Mouse (Mus musculus): ENCODE measurements around the gene Zfp69. TPM values are rescaled to one million over a fixed set of nuclear protein-coding genes. Genes with fewer than 3 reads are reported as not detected.

Gene Zfp69
- total RNA-seq, 4 experiments from 2014 or later, result 0.69 to 1.7 (median 1.2) TPM

- no peak for DNase-seq (ENCODE audit: low spot score)
Measured at GRCm38 (mm10) chr4:120885208-120886120, 66.0 kb downstream of the Zfp69 start.

GRCm38 (mm10) chr4:120882002-120882625 lies 69.4 kb downstream of the Zfp69 start:
- no peak for DNase-seq (ENCODE audit: low spot score)

DNA sequence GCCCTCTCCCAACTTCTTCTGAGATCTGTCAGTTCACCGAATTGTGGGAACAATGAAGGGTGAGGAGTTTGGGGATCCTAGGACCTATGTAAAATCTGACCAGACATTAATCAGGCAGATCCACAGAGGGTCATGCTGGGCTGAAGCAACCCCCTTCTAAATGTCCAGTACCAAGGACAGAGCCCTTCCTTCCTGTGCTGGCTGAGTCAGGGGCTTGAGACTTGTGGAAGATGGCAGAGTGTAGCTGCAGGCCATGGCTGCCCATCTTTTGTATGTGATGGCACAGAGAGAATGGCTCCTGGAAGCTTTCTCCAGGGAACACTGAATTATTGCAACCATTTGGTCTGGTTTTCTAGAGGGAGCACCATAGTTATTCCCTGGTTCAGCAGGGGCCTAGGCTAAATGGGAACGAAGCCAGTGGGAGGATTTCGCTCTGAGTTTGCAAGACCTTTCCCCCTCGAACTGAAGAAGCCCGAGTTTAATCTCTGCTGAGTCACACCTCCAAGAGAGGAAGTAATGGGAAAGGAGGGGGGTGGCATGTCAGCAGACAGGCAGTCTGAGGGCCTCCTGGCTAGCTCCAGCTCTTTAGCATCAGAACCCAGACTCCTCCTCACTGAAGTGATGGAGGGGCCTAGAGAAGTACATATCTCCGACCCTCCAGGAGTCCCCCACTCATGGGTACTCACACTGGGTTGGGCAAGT lies 70.6 kb downstream of the Zfp69 start:
- DNase-seq (ENCODE audit: low spot score), result no peak

Small RNAs within 50 kb of the gene (microRNA-seq; reads per million reads assigned to microRNA genes)
- not detected for gene Mir7015

Other genes with a start within 250 kb of the Zfp69 start
- 1 to 10 TPM; 1.6 to 2.4 (median 2.2) TPM for gene Kcnq4, start 203.1 kb downstream of the Zfp69 start, total RNA-seq (2022)
- gene Nfyc, start 120.1 kb downstream of the Zfp69 start, total RNA-seq (2022), result 10 to 100 TPM; 52.4 to 55.1 (median 54.4) TPM
- under 1 TPM in 3 of 4 experiments, not detected in 1; 0.06 to 0.14 (median 0.08) TPM for gene Rims3, start 96.9 kb downstream of the Zfp69 start, total RNA-seq (2022)
- gene Exo5, start 26.7 kb downstream of the Zfp69 start, total RNA-seq (2022), result 1 to 10 TPM; 2.6 to 3.4 (median 2.9) TPM
- gene Smap2, start 65.5 kb upstream of the Zfp69 start, total RNA-seq (2022), result 10 to 100 TPM; 39.1 to 57.5 (median 49.1) TPM
- not detected for gene Col9a2, start 87.7 kb upstream of the Zfp69 start, total RNA-seq (2022)
- 10 to 100 TPM; 21.7 to 28.5 (median 24.3) TPM for gene Zmpste24, start 146.5 kb upstream of the Zfp69 start, total RNA-seq (2022)
- gene Tmco2, start 157.5 kb upstream of the Zfp69 start, total RNA-seq (2022), result not detected

All from heart, adult 8-10 months (tissue).